Mouse (Mus musculus) myocyte (in vitro differentiated cells): ENCODE measurements around the gene Mrps21. TPM values are rescaled to one million over a fixed set of nuclear protein-coding genes. Genes with fewer than 3 reads are reported as not detected.
A peak's percentile ranks its signal among the peaks of the same experiment; 100 is the strongest.

ENCODE experiments used
- H3K27me3 ChIP-seq: one replicate; pipeline ENCODE4 v1.6.1; 2011; ENCODE audit not compliant: control insufficient read depth, insufficient read depth, insufficient read length
- H3K36me3 ChIP-seq: one replicate; pipeline ENCODE4 v1.6.1; 2011; ENCODE audit not compliant: control insufficient read depth, insufficient read depth
- H3K4me2 ChIP-seq: one replicate; pipeline ENCODE4 v1.6.1; 2011; ENCODE audit warnings: low read depth, control low read depth
- H3K4me3 ChIP-seq: one replicate; pipeline ENCODE4 v1.5.1; 2011; ENCODE audit warnings: mild to moderate bottlenecking, control low read depth, moderate library complexity
- H3K79me2 ChIP-seq: one replicate; pipeline ENCODE4 v1.6.1; 2011; ENCODE audit not compliant: control insufficient read depth, insufficient read depth
- H3ac ChIP-seq: one replicate; pipeline ENCODE4 v1.6.1; 2011; ENCODE audit not compliant: control insufficient read depth, insufficient read length
- CEBPB ChIP-seq: IDR thresholded peaks from 2 replicates; pipeline ENCODE4 v1.6.1; 2011; ENCODE audit warnings: mild to moderate bottlenecking, moderate library complexity; ENCODE audit not compliant: poor library complexity, insufficient read depth, severe bottlenecking
- E2F4 ChIP-seq: IDR thresholded peaks from one replicate; pipeline ENCODE4 v1.6.1; 2011; ENCODE audit warnings: mild to moderate bottlenecking, control low read depth, moderate library complexity; ENCODE audit not compliant: insufficient read depth
- MAX ChIP-seq: IDR thresholded peaks from one replicate; pipeline ENCODE4 v1.6.1; 2011; ENCODE audit warnings: low read depth, mild to moderate bottlenecking, control low read depth
- MYOD1 ChIP-seq, 3 experiments: IDR thresholded peaks; one replicate each; pipeline ENCODE4 v1.6.1; 2011; ENCODE audit warnings: control low read depth in 2 of 3, low read depth in 2 of 3, mild to moderate bottlenecking in 2 of 3, moderate library complexity in 1 of 3; ENCODE audit not compliant: insufficient read length in 2 of 3, control insufficient read depth in 1 of 3
- MYOG ChIP-seq, 3 experiments: IDR thresholded peaks; one replicate each; pipeline ENCODE4 v1.6.1; 2011; ENCODE audit warnings: control low read depth in 2 of 3, low read depth in 2 of 3, mild to moderate bottlenecking in 2 of 3; ENCODE audit not compliant: insufficient read length in 2 of 3, control insufficient read depth in 1 of 3, insufficient read depth in 1 of 3
- POLR2A ChIP-seq: IDR thresholded peaks from one replicate; pipeline ENCODE4 v1.6.1; 2011; ENCODE audit warnings: low read depth, mild to moderate bottlenecking, control low read depth, moderate library complexity; ENCODE audit not compliant: insufficient read length
- POLR2AphosphoS2 ChIP-seq: IDR thresholded peaks from one replicate; pipeline ENCODE4 v1.6.1; 2011; ENCODE audit warnings: low read depth, control low read depth; ENCODE audit not compliant: insufficient read length
- REST ChIP-seq: IDR thresholded peaks from one replicate; pipeline ENCODE4 v1.6.1; 2011; ENCODE audit warnings: mild to moderate bottlenecking, control low read depth, moderate library complexity; ENCODE audit not compliant: insufficient read depth, insufficient read length
- SRF ChIP-seq: IDR thresholded peaks from one replicate; pipeline ENCODE4 v1.6.1; 2011; ENCODE audit warnings: low read depth; ENCODE audit not compliant: control insufficient read depth, insufficient read length
- TCF12 ChIP-seq: IDR thresholded peaks from one replicate; pipeline ENCODE4 v1.6.1; 2011; ENCODE audit warnings: mild to moderate bottlenecking, control low read depth; ENCODE audit not compliant: poor library complexity, insufficient read depth, severe bottlenecking
- TCF3 ChIP-seq: IDR thresholded peaks from one replicate; pipeline ENCODE4 v1.6.1; 2011; ENCODE audit warnings: low read depth, control low read depth; ENCODE audit not compliant: insufficient read length
- USF1 ChIP-seq: IDR thresholded peaks from one replicate; pipeline ENCODE4 v1.6.1; 2011; ENCODE audit warnings: low read depth, mild to moderate bottlenecking, control low read depth, moderate library complexity
- polyA plus RNA-seq: library from polyadenylated mRNA; unstranded; fragments of >200 nt; fragmentation: generic; extraction: Trizol; gene quantifications from one replicate; pipeline ENCODE4 v1.2.1, GENCODE M21; 2012; ENCODE audit warnings: missing spikeins

Gene Mrps21
- polyA plus RNA-seq, 1 experiment = 400 TPM

GRCm38 (mm10) chr3:95887596-95887995, 16.3 kb upstream of the Mrps21 start:
- Histone ChIP-seq H3K4me3 (no peak overlapping the region), H3K79me2 (no peaks in the 10 kb centered on the region), H3K36me3 (peaks cover 4% of the 10 kb centered on the region), H3K4me2 (no peak overlapping the region), H3ac (no peak overlapping the region), H3K27me3 (no peaks in the 10 kb centered on the region)
- TF ChIP-seq POLR2A (no peak), E2F4 (no peak), MAX (no peak), TCF12 (no peak), MYOG (IDR thresholded peaks at IDR 0.05; ENCODE audit: control insufficient read depth in 1 of 3, insufficient read depth in 1 of 3, insufficient read length in 2 of 3, low read depth in 2 of 3) (no peak), MYOD1 (IDR thresholded peaks at IDR 0.05; ENCODE audit: control insufficient read depth in 1 of 3, insufficient read length in 2 of 3, low read depth in 2 of 3) (no peak), POLR2AphosphoS2 (no peak), SRF (no peak), TCF3 (no peak), REST (no peak), USF1 (no peak)

GRCm38 (mm10) chr3:95884400-95884799, 13.1 kb upstream of the Mrps21 start:
- H3K27me3 ChIP-seq = no peaks in the 10 kb centered on the region
- no peak overlapping the region for H3K4me2 ChIP-seq
- H3K36me3 ChIP-seq = peaks cover 6% of the 10 kb centered on the region
- no peak for TF ChIP-seq POLR2AphosphoS2
- TF ChIP-seq TCF3 = no peak
- no peak overlapping the region for H3ac ChIP-seq
- no peaks in the 10 kb centered on the region for H3K79me2 ChIP-seq
- H3K4me3 ChIP-seq = no peak overlapping the region

- peak overlapping the region; percentile 7 for H3ac ChIP-seq
- TF ChIP-seq REST = no peak
- no peak for TF ChIP-seq TCF12
- no peak for TF ChIP-seq CEBPB
- TF ChIP-seq MYOD1 (IDR thresholded peaks at IDR 0.05; ENCODE audit: control insufficient read depth in 1 of 3, insufficient read length in 2 of 3, low read depth in 2 of 3) = no peak
- no peak for TF ChIP-seq POLR2A
- TF ChIP-seq E2F4 = no peak
- H3K4me2 ChIP-seq = peak overlapping the region; percentile 80
- no peaks in the 10 kb centered on the region for H3K27me3 ChIP-seq
- H3K79me2 ChIP-seq = no peaks in the 10 kb centered on the region
- peaks cover 8% of the 10 kb centered on the region for H3K36me3 ChIP-seq
- peak overlapping the region; percentile 62 for H3K4me3 ChIP-seq
These were observed 11.6 kb upstream of the Mrps21 start for GRCm38 (mm10) chr3:95882816-95883425.

GRCm38 (mm10) chr3:95881979-95882815, 10.9 kb upstream of the Mrps21 start, which contains the start of gene Ciart:
Gene Ciart, minus strand, starts transcription at chr3:95882251.
- H3K4me2 ChIP-seq = peak within 1 kb of the TSS; percentile 80
- peaks cover 7% of the 10 kb centered on the region for H3K36me3 ChIP-seq
- H3K79me2 ChIP-seq = no peaks in the 10 kb centered on the region
- peak within 1 kb of the TSS; percentile 62 for H3K4me3 ChIP-seq
- H3ac ChIP-seq = peak within 1 kb of the TSS; percentile 7
- H3K27me3 ChIP-seq = no peaks in the 10 kb centered on the region
- TF ChIP-seq TCF12 (no peak), SRF (peak; percentile 60), MAX (peak; percentile 91), REST (no peak), POLR2AphosphoS2 (peak; percentile 91), TCF3 (no peak), E2F4 (no peak), USF1 (peak; percentile 99), MYOG (IDR thresholded peaks at IDR 0.05; ENCODE audit: control insufficient read depth in 1 of 3, insufficient read depth in 1 of 3, insufficient read length in 2 of 3, low read depth in 2 of 3) (peak in 1 of 3 experiments; percentile 39), POLR2A (peak; percentile 89), MYOD1 (IDR thresholded peaks at IDR 0.05; ENCODE audit: control insufficient read depth in 1 of 3, insufficient read length in 2 of 3, low read depth in 2 of 3) (peak in 1 of 3 experiments; percentile 27), CEBPB (peak; percentile 62; the same call in 1 of the 2 replicates)

GRCm38 (mm10) chr3:95879063-95879462, 7.7 kb upstream of the Mrps21 start:
- Histone ChIP-seq H3K79me2 (no peaks in the 10 kb centered on the region), H3K36me3 (peaks cover 7% of the 10 kb centered on the region), H3ac (no peak overlapping the region), H3K4me3 (no peak overlapping the region), H3K4me2 (no peak overlapping the region), H3K27me3 (no peaks in the 10 kb centered on the region)
- no peak for TF ChIP-seq E2F4
- TF ChIP-seq MYOD1 (IDR thresholded peaks at IDR 0.05; ENCODE audit: control insufficient read depth in 1 of 3, insufficient read length in 2 of 3, low read depth in 2 of 3) = no peak
- TF ChIP-seq USF1 = no peak
- no peak for TF ChIP-seq SRF
- TF ChIP-seq TCF3 = no peak
- no peak for TF ChIP-seq POLR2AphosphoS2
- no peak for TF ChIP-seq MYOG (IDR thresholded peaks at IDR 0.05; ENCODE audit: control insufficient read depth in 1 of 3, insufficient read depth in 1 of 3, insufficient read length in 2 of 3, low read depth in 2 of 3)
